Mouse (Mus musculus) skeletal muscle tissue, adult 2 months (tissue): ENCODE measurements around the gene Tspan32.

Experiments
- DNase-seq: peaks from one replicate; pipeline ENCODE4 v3.0.0-alpha.2; 2012; ENCODE audit warnings: low read depth, low spot score

Gene Tspan32

GRCm38 (mm10) chr7:143007599-143008369 is 2.9 kb downstream of the Tspan32 start:
- peak; percentile 89 for DNase-seq

GRCm38 (mm10) chr7:143008370-143008926 is 3.6 kb downstream of the Tspan32 start:
- DNase-seq: peak; percentile 62

GRCm38 (mm10) chr7:143008996-143009665 is 4.3 kb downstream of the Tspan32 start:
- DNase-seq: peak; percentile 61

DNA sequence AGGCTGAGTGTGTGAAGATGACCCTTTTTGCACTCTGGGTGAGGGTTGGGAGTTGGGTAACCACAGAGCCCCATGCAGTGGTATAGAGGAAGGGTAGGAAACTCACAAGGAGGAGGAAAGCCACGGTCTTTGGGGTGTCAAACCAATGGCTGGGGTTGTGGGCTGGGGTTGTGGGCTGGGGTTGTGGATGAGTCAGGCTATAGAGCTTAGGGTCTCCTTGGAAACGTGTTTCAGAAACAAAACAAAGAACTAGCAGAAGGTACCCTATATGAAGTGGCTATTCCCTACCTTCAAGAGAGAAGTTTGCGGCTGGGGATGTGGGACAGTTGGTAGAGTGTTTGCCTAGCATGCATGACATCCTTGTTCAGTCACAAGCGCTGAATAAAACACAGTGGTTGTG is 5.2 kb downstream of the Tspan32 start:
- DNase-seq: no peak

DNA sequence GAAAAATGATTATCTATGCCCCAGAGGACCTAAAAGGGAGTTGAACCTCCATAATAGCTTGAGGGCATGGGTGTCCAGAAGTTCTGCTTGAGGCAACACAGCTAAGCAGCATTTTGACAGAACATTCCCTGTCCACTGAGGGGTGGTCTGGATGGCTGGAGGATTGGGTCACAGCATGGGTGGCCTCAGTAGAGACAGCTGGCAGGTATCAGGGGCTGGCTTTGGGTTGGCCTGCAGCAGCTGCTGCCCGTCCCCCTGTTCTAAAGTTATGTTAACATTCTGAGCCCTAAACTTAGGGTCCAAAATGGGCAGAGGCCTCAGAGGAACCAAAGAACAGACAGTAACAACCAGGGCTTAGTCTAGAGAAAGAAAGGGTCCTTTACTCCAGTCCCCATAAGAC is 6.4 kb downstream of the Tspan32 start:
- DNase-seq: no peak

DNA sequence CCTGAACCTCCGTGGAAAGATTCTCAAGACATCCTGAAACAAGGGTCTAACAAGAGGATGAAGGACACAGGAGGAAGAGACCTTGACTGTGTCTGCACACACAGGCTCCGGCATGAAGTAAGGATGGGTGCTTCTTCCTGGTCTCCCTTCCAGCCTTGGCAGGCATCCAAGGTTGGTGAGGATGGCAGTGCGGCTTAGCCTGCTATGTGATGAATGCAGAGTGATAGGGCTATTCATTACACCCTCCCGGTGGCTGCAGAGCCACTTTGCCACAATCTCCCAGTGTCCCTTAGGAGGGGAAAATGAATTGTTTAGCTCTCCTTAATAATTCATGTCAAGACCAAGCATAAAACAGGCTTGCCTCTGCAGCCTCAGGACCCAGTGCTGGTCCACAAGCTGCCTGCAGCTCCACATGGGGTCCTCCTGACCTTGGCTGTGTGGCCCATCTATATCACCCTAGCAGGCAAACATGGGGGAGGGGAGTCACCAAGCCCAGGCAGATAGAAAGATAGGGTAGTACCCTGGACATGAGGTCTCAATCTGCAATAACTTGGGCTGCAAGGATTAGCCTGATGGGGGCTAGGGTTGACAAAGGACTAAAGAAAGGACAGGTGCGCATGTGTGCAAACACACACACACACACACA is 7.5 kb downstream of the Tspan32 start:
- no peak for DNase-seq

GRCm38 (mm10) chr7:143013420-143014178 is 8.8 kb downstream of the Tspan32 start:
- DNase-seq: peak; percentile 84

GRCm38 (mm10) chr7:143014862-143015659 is 10.2 kb downstream of the Tspan32 start:
- DNase-seq: no peak

DNA sequence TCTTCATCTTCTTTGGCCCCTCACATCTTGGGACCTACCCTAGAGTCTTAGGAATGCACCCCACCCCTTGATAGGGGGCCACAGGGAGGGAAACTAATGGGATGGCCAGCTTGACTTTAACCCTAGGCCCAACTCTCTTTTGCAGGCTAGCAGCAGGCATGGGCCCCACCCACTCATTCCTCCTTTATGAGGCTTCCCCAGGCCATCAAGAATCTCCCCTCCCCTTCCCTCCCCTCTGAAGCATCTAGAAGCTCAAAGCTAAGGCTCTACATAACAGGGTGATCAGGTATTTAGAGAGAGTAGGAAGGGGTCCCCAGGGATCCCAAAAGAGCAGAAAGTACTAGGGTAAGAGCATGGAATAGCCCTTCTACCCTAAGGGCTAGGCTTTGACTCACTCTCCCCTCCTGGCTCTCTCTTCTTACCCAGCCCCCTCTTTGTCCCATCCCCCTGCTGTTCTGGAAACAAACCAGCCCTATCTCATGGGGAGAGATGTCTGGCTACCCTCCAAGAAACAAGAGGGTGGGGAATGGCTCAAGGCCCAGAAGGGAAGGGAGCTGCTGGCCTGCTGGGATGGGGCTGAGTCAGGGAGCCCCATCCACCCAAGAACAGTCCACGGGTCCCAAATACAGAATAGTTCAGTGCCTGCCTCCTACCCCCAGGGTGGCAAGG is 11.0 kb downstream of the Tspan32 start:
- peak; percentile 77 for DNase-seq

GRCm38 (mm10) chr7:143016424-143017142 is 11.7 kb downstream of the Tspan32 start:
- no peak for DNase-seq

DNA sequence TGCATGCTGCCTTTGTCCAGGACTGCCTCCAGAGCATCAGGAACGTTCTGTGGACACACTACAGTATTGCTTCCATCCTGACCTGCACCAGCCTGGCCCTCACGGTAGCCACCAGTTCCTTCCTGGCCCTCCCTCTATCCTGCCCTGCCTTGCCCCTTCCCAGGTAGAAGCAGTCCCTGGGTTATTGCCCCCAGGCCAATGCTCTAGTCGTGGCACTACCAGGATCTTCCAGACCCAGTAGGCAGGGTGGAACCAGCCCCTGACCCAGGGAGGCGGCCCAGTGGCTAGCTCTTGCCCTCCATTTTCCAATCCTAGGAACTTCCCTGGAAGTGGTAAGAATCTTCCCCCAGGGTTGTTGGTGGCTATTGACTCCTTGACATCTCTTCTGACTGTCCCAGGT is 12.3 kb downstream of the Tspan32 start:
- no peak for DNase-seq

- DNase-seq: no peak
These were observed 15.2 kb downstream of the Tspan32 start for GRCm38 (mm10) chr7:143020040-143020439.

GRCm38 (mm10) chr7:143020764-143021163 is 15.9 kb downstream of the Tspan32 start:
- no peak for DNase-seq

DNA sequence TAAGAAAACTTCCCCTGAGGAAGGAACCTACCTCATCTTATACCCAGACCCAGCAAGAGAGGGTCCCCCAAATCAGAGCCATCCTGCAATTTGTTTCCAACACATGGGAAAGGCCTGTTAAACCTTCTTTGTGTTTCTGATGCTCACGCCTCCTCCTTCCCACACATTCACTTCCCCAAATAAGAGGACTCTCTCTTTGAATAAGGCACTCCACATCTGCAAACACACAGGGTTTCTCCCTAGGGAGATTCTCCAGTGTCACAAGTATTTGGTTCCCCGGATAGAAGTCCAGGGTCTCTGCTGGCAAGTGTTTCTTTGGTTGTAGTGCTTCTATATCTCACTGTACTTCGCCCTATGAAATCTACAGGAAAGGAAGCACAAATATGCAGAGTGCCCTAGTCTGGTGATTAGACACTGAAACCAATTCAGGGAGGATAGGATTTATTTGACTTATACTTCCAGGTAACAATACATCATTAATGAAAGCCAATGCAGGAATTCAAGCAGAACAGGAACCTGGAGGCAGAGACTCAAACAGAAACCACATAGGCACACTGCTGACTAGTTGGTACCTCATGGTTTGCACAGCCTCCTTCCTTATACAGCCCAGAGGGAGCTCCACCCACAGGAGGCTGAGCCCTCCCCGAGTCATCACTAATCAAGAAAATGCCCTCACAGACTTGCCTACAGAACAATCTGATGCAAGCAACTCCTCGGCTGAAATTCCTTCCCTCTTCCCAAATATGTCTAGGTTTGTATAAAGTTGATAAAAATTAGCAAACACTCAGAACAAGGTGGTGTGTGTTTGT is 16.7 kb downstream of the Tspan32 start:
- no peak for DNase-seq

DNA sequence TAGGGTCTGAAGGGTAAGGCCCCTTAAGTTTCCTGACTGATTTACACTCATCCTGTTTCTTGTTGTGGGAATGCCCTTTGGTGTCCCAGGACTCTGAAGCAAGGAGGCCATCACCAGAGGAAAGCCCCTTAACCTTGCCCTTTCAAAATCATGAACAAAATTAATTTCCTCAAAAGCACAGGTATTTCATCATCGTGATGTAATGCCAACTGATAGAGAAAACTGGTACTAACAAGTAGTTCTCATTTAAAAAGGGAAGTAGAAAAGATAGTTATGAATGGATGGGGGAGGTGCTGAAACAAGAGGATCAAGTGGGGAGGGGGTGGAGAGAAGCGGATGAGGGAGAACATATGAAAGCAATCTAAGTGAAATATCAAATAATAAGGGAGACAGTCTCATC is 18.7 kb downstream of the Tspan32 start:
- no peak for DNase-seq

- no peak for DNase-seq
These were observed 19.4 kb downstream of the Tspan32 start for GRCm38 (mm10) chr7:143024293-143024692.

- DNase-seq: no peak
These were observed 20.6 kb downstream of the Tspan32 start for GRCm38 (mm10) chr7:143025496-143025895.

GRCm38 (mm10) chr7:143027196-143027595 is 22.4 kb downstream of the Tspan32 start:
- DNase-seq: no peak

DNA sequence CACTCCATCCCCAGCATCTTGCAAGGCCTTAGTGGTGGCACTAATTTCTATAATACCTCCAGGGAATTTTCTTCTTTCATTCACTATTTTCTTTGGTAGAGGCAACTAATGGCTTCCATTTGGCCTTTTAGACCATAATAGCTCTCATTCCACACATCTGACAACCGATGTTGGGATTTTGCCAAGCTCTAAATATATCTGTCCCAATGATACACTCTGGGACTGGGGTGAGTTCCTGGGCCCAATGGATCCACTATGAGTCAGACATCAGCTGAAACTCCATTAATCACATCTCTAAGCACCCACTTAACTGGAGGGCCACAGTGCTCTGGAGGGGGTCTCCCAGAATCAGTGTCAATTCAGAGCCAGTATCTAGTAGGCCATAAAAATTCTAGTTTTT is 27.0 kb downstream of the Tspan32 start:
- no peak for DNase-seq
